Mouse (Mus musculus): Measurements from ENCODE around the gene Vmn1r31.

The Vmn1r31 gene

DNA sequence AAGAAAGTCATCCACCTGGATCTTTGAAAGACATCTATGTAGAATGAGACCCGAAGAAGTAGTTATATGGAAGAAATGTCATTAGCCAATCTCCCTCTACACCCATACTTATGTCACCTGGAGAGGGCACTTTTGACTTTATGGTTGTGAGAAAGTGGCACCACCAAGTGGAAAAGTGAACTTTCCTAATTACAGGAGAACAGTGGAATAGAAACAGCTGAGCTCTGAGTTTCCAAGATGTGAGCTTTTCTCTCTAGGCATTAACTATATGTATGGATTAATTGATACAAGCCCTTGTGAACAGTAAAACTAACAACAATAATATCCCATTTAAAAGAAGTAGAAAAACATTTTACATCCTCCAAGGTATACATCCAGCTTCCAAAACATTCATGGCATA is at the start of gene Vmn1r31:
Gene Vmn1r31, minus strand, starts transcription at position 101 of the 400 bp plus-strand sequence.
- no peak for DNase-seq (ENCODE audit: low spot score)

- no peak for DNase-seq (ENCODE audit: low spot score)
These were observed 31.8 kb downstream of the Vmn1r31 start, which contains the start of gene Vmn1r30 for GRCm38 (mm10) chr6:58443285-58443684. Vmn1r30 (minus strand) TSS chr6:58443385.
